Mouse (Mus musculus): Measurements from ENCODE around the gene Ankrd54.

GRCm38 (mm10) chr15:79105804-79106203 lies 43.1 kb upstream of the Ankrd54 start:
- TF ChIP-seq CTCF (IDR thresholded peaks at IDR 0.05; ENCODE audit: low read depth) (no peak), EP300 (IDR thresholded peaks at IDR 0.05; ENCODE audit: low read depth) (no peak)

Data from heart, postnatal 0 days (tissue).